Mouse (Mus musculus): ENCODE results near the gene Prr7.

Gene Prr7

DNA sequence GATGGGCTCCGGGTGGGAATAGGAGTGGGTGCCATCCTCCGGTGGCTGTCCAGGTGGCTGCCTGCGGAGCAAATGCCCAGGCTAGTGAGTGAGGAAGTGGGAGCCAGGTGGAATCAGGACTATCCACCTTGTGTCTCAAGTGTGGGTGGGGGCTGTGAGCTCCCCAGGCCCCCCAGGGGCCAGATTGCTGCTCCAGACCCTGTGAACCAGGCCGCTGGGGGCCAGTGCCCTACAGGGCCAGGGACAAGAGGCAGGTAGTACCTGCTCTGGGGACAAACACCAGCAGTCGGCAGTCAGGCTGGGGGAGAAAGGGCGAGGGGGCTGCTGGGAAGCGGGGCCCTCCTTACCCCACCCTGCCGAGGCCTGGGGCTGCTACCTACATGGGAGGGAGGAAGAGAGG, 12.2 kb downstream of the Prr7 start:
- DNase-seq (ENCODE audit: low read depth): peak; percentile 16

DNA sequence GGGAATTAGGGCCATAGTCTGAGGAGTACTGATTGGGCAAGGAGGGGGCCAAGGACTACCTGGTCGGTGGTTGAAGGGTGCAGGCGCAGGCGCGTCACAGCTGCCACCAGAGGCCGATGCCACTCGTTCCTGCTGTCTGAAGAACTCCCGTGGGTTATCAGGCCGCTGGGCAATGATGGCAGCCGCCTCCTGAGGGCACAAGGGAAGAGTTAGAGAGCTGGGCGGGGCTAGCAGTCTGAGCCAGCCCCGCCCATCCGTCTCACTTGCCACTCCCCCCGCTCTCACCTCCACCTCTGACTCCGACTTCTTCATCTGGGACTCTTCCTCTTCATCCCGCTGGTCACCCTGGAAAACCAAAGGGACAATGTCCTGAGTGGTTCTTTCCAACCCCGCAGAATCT, 13.4 kb downstream of the Prr7 start:
- DNase-seq (ENCODE audit: low read depth): no peak

DNA sequence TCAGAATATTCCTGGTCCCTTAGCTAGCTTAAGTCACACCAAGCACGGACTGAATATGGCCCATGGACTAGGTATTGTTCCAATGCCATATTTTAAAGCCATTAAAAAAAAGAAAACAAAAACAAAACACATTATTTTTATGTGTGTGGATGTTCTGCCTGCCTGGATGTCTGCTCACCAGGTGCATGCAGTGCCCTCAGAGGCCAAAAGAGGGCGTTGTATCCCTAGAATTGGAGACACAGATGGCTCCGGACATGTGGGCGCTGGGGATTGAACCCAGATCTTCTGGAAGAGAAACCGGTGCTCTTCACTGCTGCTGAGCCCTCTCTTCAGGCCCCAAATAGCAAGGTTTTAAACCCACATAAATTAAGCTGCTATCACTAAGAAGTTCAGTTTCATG, 14.0 kb downstream of the Prr7 start:
- peak; percentile 46 for DNase-seq (ENCODE audit: low read depth)

DNA sequence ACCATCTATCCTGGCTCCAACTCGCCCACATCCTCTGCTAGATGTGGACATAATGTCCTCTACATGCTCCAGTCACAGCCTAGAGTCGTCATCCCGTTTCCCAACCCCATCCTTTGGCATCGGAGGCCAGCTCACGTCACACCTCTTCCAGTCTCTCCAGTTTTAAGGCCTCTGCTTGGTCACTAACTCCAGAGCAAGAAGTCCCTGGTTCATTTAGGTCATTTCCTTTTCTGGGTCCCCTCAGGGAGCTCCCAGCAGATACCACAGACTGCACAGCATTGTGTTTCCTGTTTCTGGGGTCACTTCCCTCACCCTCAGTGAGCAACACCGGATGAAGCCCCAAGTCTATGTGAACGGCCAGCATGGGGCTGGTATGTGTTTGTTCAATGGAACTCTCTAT, 14.9 kb downstream of the Prr7 start:
- DNase-seq (ENCODE audit: low read depth): no peak

- no peak for DNase-seq (ENCODE audit: low read depth)
Measured at GRCm38 (mm10) chr13:55479929-55480328, 15.9 kb downstream of the Prr7 start.

GRCm38 (mm10) chr13:55482542-55482941, 18.5 kb downstream of the Prr7 start:
- no peak for DNase-seq (ENCODE audit: low read depth)

DNA sequence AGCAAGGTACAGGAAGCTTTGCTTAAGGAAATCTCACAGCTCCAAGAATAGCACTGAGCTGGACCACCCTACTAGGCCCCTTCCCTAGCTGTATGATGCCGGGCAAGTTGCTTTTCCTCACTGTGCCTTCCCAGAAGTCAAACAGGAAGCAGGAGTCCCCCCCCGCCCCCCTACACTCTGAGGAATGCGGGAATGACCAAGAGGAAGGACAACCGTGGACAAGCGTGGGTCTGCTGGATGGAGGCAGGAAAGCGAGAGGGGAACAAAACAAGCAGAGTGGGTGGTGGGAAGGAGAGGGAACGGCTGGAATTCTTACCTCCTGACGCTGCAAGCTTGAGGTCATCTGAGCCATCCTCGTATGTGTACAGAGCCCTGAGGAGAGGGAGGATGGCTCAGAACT, 19.0 kb downstream of the Prr7 start:
- DNase-seq (ENCODE audit: low read depth): no peak

- DNase-seq (ENCODE audit: low read depth): no peak
Measured at GRCm38 (mm10) chr13:55483593-55483992, 19.5 kb downstream of the Prr7 start.

- DNase-seq (ENCODE audit: low read depth): no peak
Measured at GRCm38 (mm10) chr13:55484520-55485088, 20.5 kb downstream of the Prr7 start.

DNA sequence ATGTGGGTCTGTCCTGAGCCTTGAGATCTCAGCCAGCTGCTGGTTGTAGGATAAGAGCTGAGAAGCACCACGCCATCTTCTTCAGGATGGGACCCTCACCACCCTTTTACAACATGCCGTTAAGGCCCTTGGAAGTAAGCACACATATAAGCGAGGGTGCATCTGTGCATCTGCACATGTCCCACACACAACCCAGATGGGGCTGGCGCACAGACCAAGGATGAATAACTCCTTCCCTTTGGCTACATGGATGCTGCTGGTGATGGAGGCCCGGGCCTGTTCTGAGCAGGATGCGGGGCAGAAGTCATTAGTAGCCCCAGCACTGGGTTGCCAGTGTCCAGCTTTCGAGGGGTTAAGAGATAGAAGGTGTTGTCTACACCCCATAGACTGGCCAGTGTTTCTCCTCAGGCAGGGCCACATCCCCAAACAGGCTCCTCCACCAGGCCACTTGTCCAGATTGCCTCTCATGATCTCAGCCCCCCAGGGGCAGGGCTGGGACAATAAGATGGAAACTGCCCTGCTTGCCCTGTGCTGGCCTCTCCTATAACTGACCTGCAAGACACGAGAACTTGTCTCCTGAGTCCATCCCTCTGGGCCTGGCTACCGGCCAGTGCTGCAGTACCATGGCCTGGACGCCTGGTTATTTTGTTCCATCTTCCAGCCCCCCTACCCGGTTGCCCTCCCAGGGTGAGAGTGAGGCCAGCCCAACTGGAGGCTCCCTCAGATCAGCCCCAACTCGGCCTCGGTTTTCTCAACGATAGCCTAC, 22.1 kb downstream of the Prr7 start:
- DNase-seq (ENCODE audit: low read depth): no peak

DNA sequence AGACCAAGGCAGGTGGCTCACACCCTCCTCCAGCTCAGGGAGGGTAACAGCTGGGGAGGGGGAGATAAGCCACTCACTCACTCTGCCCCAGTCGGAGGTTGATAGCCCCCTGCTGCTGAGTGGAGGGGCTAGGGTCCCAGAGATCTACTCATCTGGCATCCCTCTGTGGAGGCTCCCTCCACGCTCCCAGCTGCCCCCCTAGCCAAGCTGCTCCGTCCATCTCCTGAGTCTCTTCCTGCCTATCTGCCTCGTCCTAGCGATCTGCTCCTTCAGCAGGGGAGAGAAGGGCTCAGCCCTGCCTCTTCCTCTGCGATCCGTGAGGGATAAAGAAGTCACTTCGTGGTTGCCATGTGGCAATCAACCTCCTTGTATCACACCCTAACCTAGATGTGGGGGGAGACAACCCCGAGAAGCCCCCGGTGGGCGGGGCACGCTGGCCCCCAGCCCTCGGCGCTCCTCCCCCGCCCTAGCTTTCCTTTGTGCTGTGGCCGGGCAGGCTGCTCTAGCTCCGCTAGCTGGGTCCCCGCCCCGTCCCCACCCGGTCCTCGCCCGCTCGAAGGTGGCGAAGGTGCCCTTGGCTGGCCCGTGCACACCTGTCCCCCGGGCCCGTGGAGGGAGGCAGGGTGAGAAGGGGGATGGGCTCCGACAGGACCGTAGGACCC, 23.0 kb downstream of the Prr7 start:
- DNase-seq (ENCODE audit: low read depth): peak; percentile 48

- DNase-seq (ENCODE audit: low read depth): peak; percentile 21
Measured at GRCm38 (mm10) chr13:55487578-55488498, 23.8 kb downstream of the Prr7 start, which contains the start of gene Dbn1. Dbn1 (minus strand) TSS chr13:55488111.

GRCm38 (mm10) chr13:55494257-55494656, 30.2 kb downstream of the Prr7 start:
- no peak for DNase-seq (ENCODE audit: low read depth)

DNA sequence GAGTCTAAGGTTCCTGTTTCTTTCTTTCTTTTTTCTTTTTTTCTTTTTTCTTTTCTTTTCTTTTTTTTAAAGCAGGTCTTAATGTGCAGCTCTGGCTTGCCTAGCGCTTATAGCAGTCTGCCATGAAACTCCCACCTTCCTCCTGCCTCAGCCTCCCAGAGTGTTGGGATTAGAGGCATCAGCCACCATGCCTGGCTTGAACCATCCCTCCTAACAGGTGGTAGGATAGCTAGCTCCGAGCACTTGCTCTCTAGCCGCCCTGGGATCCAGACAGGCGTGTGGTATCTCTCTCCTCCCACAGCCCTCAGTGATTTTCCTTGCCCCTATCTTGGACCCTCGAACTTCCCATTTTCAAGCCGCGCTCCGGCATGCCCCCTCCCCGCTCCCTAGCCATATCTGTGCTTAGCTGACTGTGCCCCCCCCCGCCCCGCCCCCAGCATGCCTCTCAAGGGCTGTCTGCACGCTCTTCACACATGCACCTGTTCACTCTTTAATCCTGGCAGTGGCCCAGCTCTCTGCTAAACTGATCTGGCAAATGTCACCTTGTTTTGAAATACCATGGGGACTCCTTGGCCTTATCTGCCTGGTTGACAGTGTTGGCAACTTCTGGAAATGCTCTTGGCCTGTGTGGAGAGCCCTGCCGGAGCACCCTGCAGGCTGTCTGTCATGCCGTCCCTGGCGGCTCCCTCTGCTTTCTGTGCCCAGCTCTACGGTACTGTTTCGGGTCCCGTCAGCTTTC, 31.0 kb downstream of the Prr7 start:
- no peak for DNase-seq (ENCODE audit: low read depth)

DNA sequence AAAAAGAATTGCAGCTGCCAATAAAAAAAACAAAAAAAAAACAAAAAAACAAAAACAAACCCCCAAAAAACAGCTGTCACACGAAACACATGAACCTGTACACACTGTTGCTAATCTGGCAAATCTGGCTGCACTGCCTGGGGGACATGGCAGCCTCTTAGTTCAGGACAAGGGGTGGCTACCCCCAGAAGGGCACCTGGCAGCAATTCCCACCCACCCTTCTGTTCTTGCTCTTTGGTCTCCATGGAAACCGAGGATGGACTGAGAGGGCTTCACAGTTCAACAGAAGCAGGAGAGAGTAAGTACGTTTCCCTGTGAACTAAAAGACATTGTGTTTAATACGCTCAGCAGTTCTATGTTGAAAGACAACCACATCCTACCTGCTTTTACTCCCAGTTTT, 31.6 kb downstream of the Prr7 start:
- no peak for DNase-seq (ENCODE audit: low read depth)

DNA sequence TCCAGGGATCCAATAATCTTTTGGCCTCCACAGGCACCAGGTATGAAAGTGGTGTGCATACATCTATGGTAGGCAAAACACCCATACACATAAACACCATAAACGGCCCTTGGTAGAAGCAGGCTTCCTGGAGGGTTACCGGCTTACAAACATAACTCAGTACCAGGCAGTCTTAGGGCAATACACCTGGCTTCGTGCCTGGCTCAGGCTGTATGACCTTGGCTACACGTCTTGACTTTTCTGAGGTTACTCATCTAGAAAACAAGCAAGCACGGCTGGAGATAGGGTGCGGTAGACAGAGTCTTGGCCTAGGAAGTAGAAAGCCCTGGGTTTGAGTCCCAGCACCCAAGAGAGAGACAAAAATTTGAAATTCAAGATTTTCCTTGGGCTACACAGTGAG, 32.6 kb downstream of the Prr7 start:
- DNase-seq (ENCODE audit: low read depth): no peak

- DNase-seq (ENCODE audit: low read depth): no peak
Measured at GRCm38 (mm10) chr13:55498906-55499305, 34.8 kb downstream of the Prr7 start.

- no peak for DNase-seq (ENCODE audit: low read depth)
Measured at GRCm38 (mm10) chr13:55500575-55500974, 36.5 kb downstream of the Prr7 start.

- no peak for DNase-seq (ENCODE audit: low read depth)
Measured at GRCm38 (mm10) chr13:55502405-55502804, 38.3 kb downstream of the Prr7 start.

- no peak for DNase-seq (ENCODE audit: low read depth)
Measured at GRCm38 (mm10) chr13:55504390-55504789, 40.3 kb downstream of the Prr7 start.

GRCm38 (mm10) chr13:55505810-55506209, 41.7 kb downstream of the Prr7 start:
- DNase-seq (ENCODE audit: low read depth): no peak

- DNase-seq (ENCODE audit: low read depth): no peak
Measured at GRCm38 (mm10) chr13:55506697-55507096, 42.6 kb downstream of the Prr7 start.
